Mouse (Mus musculus) CH12.LX (cell line): ENCODE data around the gene Cic. TPM values are rescaled to one million over a fixed set of nuclear protein-coding genes. Genes with fewer than 3 reads are reported as not detected.

ENCODE experiments used
- DNase-seq: peaks from one replicate; pipeline ENCODE4 v3.0.0-alpha.2; 2013; ENCODE audit errors: extremely low read depth
- H3K27ac ChIP-seq: 2 replicates; pipeline ENCODE4 v1.5.1; 2012; ENCODE audit warnings: low read depth, mild to moderate bottlenecking, control low read depth, moderate library complexity; ENCODE audit not compliant: insufficient read depth
- H3K27me3 ChIP-seq: replicated peaks from 2 replicates; pipeline ENCODE3; 2012; ENCODE audit warnings: inconsistent platforms
- H3K36me3 ChIP-seq, 2 experiments: replicated peaks in 1 of 2; 2 replicates each; pipeline versions ENCODE3 to v1.6.1; 2012; ENCODE audit warnings: inconsistent platforms in 1 of 2, low read length in 1 of 2, mild to moderate bottlenecking in 1 of 2, mixed read lengths in 1 of 2, moderate library complexity in 1 of 2; ENCODE audit not compliant: control insufficient read depth in 1 of 2, insufficient read depth in 1 of 2
- H3K4me1 ChIP-seq, 2 experiments: 2 replicates each; pipeline ENCODE4 v1.6.1; 2012; ENCODE audit warnings: inconsistent platforms in 1 of 2, moderate library complexity in 1 of 2; ENCODE audit not compliant: insufficient read depth in 2 of 2, control insufficient read depth in 1 of 2
- H3K4me2 ChIP-seq: 2 replicates; pipeline ENCODE4 v1.6.1; 2012; ENCODE audit warnings: low read depth, mild to moderate bottlenecking, control low read depth; ENCODE audit not compliant: poor library complexity, insufficient read depth, severe bottlenecking
- H3K4me3 ChIP-seq, 3 experiments: fragments of 150-350 bp in 1 of 3; sonication (generic) in 1 of 3; replicated peaks in 1 of 3; 2 replicates each; pipeline versions ENCODE3 to v1.5.1; 2011 to 2012; ENCODE audit warnings: low read depth in 2 of 3, low read length in 2 of 3, mild to moderate bottlenecking in 2 of 3, moderate library complexity in 2 of 3, control low read depth in 1 of 3, improper control_type of control experiment in 1 of 3, inconsistent platforms in 1 of 3, mixed read lengths in 1 of 3; ENCODE audit not compliant: poor library complexity in 1 of 3
- H3K79me2 ChIP-seq: replicated peaks from 2 replicates; pipeline ENCODE4 v1.6.1; 2012; ENCODE audit warnings: mild to moderate bottlenecking, moderate library complexity; ENCODE audit not compliant: control insufficient read depth, poor library complexity, insufficient read depth, severe bottlenecking; ENCODE audit errors: extremely low read depth
- H3K9ac ChIP-seq: 2 replicates; pipeline ENCODE4 v1.6.1; 2012; ENCODE audit warnings: low read depth, mild to moderate bottlenecking, control low read depth, moderate library complexity; ENCODE audit not compliant: insufficient read depth
- H3K9me3 ChIP-seq: replicated peaks from 2 replicates; pipeline ENCODE3; 2012; ENCODE audit warnings: low read length, inconsistent platforms, mixed read lengths
- BHLHE40 ChIP-seq: IDR thresholded peaks from 2 replicates; pipeline ENCODE4 v1.6.1; 2011; ENCODE audit warnings: mild to moderate bottlenecking, low read depth, low read length, improper control_type of control experiment
- CHD1 ChIP-seq: IDR thresholded peaks from 2 replicates; pipeline ENCODE4 v1.6.1; 2012; ENCODE audit warnings: low read depth, low read length, improper control_type of control experiment, inconsistent platforms
- CHD2 ChIP-seq: IDR thresholded peaks from 2 replicates; pipeline ENCODE4 v1.6.1; 2011; ENCODE audit warnings: low read length, improper control_type of control experiment
- CTCF ChIP-seq, 2 experiments: IDR thresholded peaks in 1 of 2; conservative IDR thresholded peaks in 1 of 2; 2 replicates each; pipeline ENCODE4 v1.5.1; 2011 to 2012; ENCODE audit warnings: low read depth in 2 of 2, low read length in 2 of 2, improper control_type of control experiment in 1 of 2, inconsistent platforms in 1 of 2, mild to moderate bottlenecking in 1 of 2, moderate library complexity in 1 of 2
- E2F4 ChIP-seq: IDR thresholded peaks from 2 replicates; pipeline ENCODE4 v1.6.1; 2011; ENCODE audit warnings: low read depth, low read length, improper control_type of control experiment; ENCODE audit not compliant: insufficient replicate concordance
- ELF1 ChIP-seq: IDR thresholded peaks from 2 replicates; pipeline ENCODE4 v1.6.1; 2014; ENCODE audit warnings: low read depth, mild to moderate bottlenecking, inconsistent platforms, low read length, improper control_type of control experiment
- GABPA ChIP-seq: IDR thresholded peaks from 2 replicates; pipeline ENCODE4 v1.6.1; 2012; ENCODE audit warnings: low read depth, low read length, improper control_type of control experiment, inconsistent platforms; ENCODE audit not compliant: insufficient replicate concordance
- HCFC1 ChIP-seq: IDR thresholded peaks from 2 replicates; pipeline ENCODE4 v1.6.1; 2012; ENCODE audit warnings: low read depth, mild to moderate bottlenecking, inconsistent platforms, low read length, improper control_type of control experiment
- IRF4 ChIP-seq: IDR thresholded peaks from 2 replicates; pipeline ENCODE4 v1.6.1; 2014; ENCODE audit warnings: low read depth, mild to moderate bottlenecking, inconsistent platforms, low read length, improper control_type of control experiment
- JUND ChIP-seq: conservative IDR thresholded peaks from 2 replicates; pipeline ENCODE4 v1.6.1; 2011; ENCODE audit warnings: low read depth, low read length, improper control_type of control experiment
- KAT2A ChIP-seq: IDR thresholded peaks from 2 replicates; pipeline ENCODE4 v1.6.1; 2012; ENCODE audit warnings: low read length, improper control_type of control experiment, inconsistent platforms; ENCODE audit not compliant: insufficient replicate concordance
- MAFK ChIP-seq: IDR thresholded peaks from 2 replicates; pipeline ENCODE4 v1.6.1; 2011; ENCODE audit warnings: low read length, improper control_type of control experiment; ENCODE audit not compliant: insufficient replicate concordance
- MAZ ChIP-seq: IDR thresholded peaks from 2 replicates; pipeline ENCODE4 v1.6.1; 2012; ENCODE audit warnings: low read depth, mild to moderate bottlenecking, inconsistent platforms, low read length, improper control_type of control experiment, moderate library complexity
- MXI1 ChIP-seq: IDR thresholded peaks from 2 replicates; pipeline ENCODE4 v1.6.1; 2011; ENCODE audit warnings: mild to moderate bottlenecking, low read depth, low read length, improper control_type of control experiment
- NELFE ChIP-seq: IDR thresholded peaks from 2 replicates; pipeline ENCODE4 v1.6.1; 2011; ENCODE audit warnings: low read depth, low read length, improper control_type of control experiment
- NRF1 ChIP-seq: IDR thresholded peaks from 2 replicates; pipeline ENCODE4 v1.6.1; 2014; ENCODE audit warnings: low read depth, mild to moderate bottlenecking, inconsistent platforms, low read length, improper control_type of control experiment, moderate library complexity
- POLR2A ChIP-seq: IDR thresholded peaks from 2 replicates; pipeline ENCODE4 v1.6.1; 2011; ENCODE audit warnings: low read depth, mild to moderate bottlenecking, improper control_type of control experiment, low read length
- RAD21 ChIP-seq: IDR thresholded peaks from 2 replicates; pipeline ENCODE4 v1.6.1; 2011; ENCODE audit warnings: low read depth, mild to moderate bottlenecking, low read length, improper control_type of control experiment, moderate library complexity
- RCOR1 ChIP-seq: conservative IDR thresholded peaks from 2 replicates; pipeline ENCODE4 v1.6.1; 2012; ENCODE audit warnings: low read depth, mild to moderate bottlenecking, inconsistent platforms, low read length, improper control_type of control experiment
- SIN3A ChIP-seq: IDR thresholded peaks from 2 replicates; pipeline ENCODE4 v1.6.1; 2012; ENCODE audit warnings: low read length, improper control_type of control experiment, inconsistent platforms
- SMC3 ChIP-seq: IDR thresholded peaks from 2 replicates; pipeline ENCODE4 v1.6.1; 2011; ENCODE audit warnings: low read depth, low read length, improper control_type of control experiment
- TBP ChIP-seq: conservative IDR thresholded peaks from 2 replicates; pipeline ENCODE4 v1.6.1; 2011; ENCODE audit warnings: low read depth, low read length, improper control_type of control experiment
- TCF12 ChIP-seq: IDR thresholded peaks from 2 replicates; pipeline ENCODE4 v1.6.1; 2014; ENCODE audit warnings: low read depth, mild to moderate bottlenecking, inconsistent platforms, low read length, improper control_type of control experiment
- UBTF ChIP-seq: IDR thresholded peaks from 2 replicates; pipeline ENCODE4 v1.6.1; 2012; ENCODE audit warnings: low read depth, mild to moderate bottlenecking, inconsistent platforms, low read length, improper control_type of control experiment, moderate library complexity
- ZKSCAN1 ChIP-seq: IDR thresholded peaks from 2 replicates; pipeline ENCODE4 v1.6.1; 2012; ENCODE audit warnings: low read depth, inconsistent platforms, low read length, improper control_type of control experiment, borderline replicate concordance
- ZMIZ1 ChIP-seq: IDR thresholded peaks from 2 replicates; pipeline ENCODE4 v1.6.1; 2012; ENCODE audit warnings: low read depth, mild to moderate bottlenecking, inconsistent platforms, low read length, improper control_type of control experiment
- dilution Hi-C: fragments of 300-500 bp; cut with MboI; formaldehyde crosslinking; loops from 2 replicates; pipeline ENCODE4 v1.14.3; 2020; ENCODE audit warnings: low sequenced_read_pairs; ENCODE audit not compliant: extremely low pct_unique_long_range_greater_than_20kb, extremely low pct_ligation_motif_present
- in situ Hi-C: fragments of 300-500 bp; cut with MboI; formaldehyde crosslinking; loops from 3 replicates; pipeline ENCODE4 v1.14.3; 2019; ENCODE audit warnings: low sequenced_read_pairs, low pct_ligation_motif_present, low pct_unique_long_range_greater_than_20kb, mixed read lengths
- polyA plus RNA-seq: library from polyadenylated mRNA; unstranded; fragments of >175 nt; gene quantifications from 2 replicates; pipeline ENCODE4 v1.2.1, GENCODE M21; 2012; ENCODE audit warnings: low read depth; ENCODE audit not compliant: insufficient read length
- total RNA-seq, 2 experiments: library from RNA; depleted of rRNA; stranded (reverse); fragments of 300-350 nt in 1 of 2; fragments of >200 nt in 1 of 2; gene quantifications; 2 replicates each; pipeline ENCODE4 v1.2.3; 2012 to 2014

The Cic gene
- total and polyA plus RNA-seq, 3 experiments = 2.5 to 34.5 (median 21.7) TPM

DNA sequence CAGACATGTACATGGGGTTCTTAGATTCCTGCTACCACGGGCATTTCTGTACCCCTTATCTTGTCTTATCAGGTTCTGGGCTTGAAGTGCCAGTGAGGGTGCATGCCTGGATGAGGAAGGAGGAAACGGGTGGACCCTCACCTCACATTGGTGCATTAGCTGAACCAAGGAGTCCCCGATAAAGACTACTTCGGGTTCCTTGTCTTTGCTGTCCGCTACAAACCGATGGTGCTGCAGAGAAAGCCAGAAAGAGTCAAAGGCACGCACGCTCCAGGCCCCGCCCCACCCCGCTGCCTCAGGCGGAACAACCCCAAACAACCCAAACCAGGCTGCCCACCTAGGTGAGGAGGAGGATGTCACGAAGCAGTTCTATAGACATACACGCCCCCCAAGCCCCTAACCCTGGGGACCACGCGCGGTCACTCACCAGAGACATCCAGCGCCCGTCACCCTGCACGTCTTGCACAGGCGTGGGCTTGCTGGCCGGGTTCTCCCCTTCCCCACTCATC, 29.5 kb downstream of the Cic start:
- TF ChIP-seq SIN3A = no peak
- no peak for TF ChIP-seq E2F4
- no peak for TF ChIP-seq KAT2A
- peak; percentile 38; the same call in 1 of the 2 replicates for TF ChIP-seq NRF1
- TF ChIP-seq MXI1 = peak; percentile 53; the same call in 1 of the 2 replicates
- TF ChIP-seq, all 38 proteins: peak for 2
- dilution Hi-C loops = no loop called here
- Histone ChIP-seq H3K4me2 (peak overlapping the region; percentile 48; the same call in 1 of the 2 replicates), H3K9me3 (no peaks in the 10 kb centered on the region), H3K27me3 (no peaks in the 10 kb centered on the region), H3K36me3 (peaks cover 25 to 26% of the 10 kb centered on the region in 2 experiments), H3K4me3 (peak overlapping the region; percentile 51 to 74 (median 64)), H3K79me2 (no peaks in the 10 kb centered on the region), H3K4me1 (peaks cover 17 to 54% of the 10 kb centered on the region in 2 experiments), H3K9ac (peak overlapping the region; percentile 42; the same call in 1 of the 2 replicates), H3K27ac (0 out of 2 replicates have a peak overlapping the region, but pooled peaks have one; percentile 56)
- in situ Hi-C loops = no loop called here
- no peak for DNase-seq

DNA sequence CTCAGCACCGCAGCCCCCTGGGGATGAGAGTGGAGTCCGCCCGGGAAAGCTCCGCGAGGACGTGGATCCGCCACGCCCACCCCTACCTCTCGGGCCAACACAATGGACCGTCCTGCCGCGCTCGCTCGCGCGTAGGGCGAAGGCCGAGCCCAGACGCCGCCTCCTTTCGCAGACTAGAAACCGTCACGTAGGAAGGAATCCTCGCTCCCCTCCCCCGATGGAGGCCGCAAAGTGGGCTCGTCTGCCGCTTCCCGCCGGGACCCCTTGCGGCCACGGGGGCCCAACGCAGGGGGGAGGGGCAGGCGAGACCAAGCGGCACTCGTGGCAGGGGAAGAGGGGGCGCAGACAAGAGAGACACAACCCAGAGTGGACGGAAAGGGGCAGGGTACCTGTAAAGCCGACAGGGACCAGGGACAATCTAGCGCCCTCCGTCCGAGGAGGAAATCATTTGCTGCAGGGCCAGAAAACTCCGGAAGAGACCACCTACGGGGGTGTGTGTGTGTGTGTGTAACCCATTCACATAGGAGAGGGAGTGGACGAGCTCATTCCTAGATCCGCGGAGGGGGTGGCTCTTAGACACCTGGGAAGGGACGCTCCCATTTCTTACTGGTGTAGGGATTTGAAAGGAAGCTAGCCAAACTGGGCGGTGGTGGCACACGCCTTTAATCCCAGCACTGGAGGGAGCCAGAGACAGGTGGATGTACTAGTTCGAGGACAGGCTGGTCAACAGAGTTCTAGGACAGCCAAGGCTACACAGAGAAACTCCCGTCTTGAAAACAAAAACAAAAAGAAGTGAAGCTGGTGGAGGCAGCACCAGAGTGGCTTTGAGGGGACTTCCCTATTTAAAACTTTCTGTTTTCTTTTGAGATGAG, 30.2 kb downstream of the Cic start, which contains the start of gene Pafah1b3:
TSS of gene Pafah1b3 (minus strand) at position 533 of the 872 bp plus-strand sequence.
- dilution Hi-C loops = no loop called here
- Histone ChIP-seq H3K27ac (peak within 1 kb of the TSS; percentile 56), H3K4me3 (peak within 1 kb of the TSS; percentile 51 to 74 (median 64)), H3K27me3 (peaks cover 7% of the 10 kb centered on the region), H3K4me2 (peak within 1 kb of the TSS; percentile 48), H3K36me3 (peaks cover 19% of the 10 kb centered on the region in 2 experiments), H3K79me2 (no peaks in the 10 kb centered on the region), H3K4me1 (peaks cover 17 to 54% of the 10 kb centered on the region in 2 experiments), H3K9me3 (no peaks in the 10 kb centered on the region), H3K9ac (peak within 1 kb of the TSS; percentile 42)
- TF ChIP-seq ZKSCAN1 = no peak
- no peak for TF ChIP-seq GABPA
- peak; percentile 28 for TF ChIP-seq RAD21
- no peak for TF ChIP-seq MAFK
- TF ChIP-seq TCF12 = peak; percentile 32; the same call in 1 of the 2 replicates
- TF ChIP-seq CHD2 = peak; percentile 59; the same call in 1 of the 2 replicates
- 0 out of 2 replicates have a peak, but pooled peaks have one; percentile 26 for TF ChIP-seq IRF4
- no peak for TF ChIP-seq UBTF
- TF ChIP-seq NELFE = 0 out of 2 replicates have a peak, but pooled peaks have one; percentile 11
- TF ChIP-seq SMC3 = peak; percentile 27
- TF ChIP-seq CTCF (conservative IDR thresholded peaks at IDR 0.05 in 1 of 2, IDR thresholded peaks at IDR 0.05 in 1 of 2; ENCODE audit: low read depth in 2 of 2, low read length in 2 of 2) = peak in 1 of 2 experiments; percentile 46; a peak in 2 of 4 replicates
- TF ChIP-seq BHLHE40 = peak; percentile 30; the same call in 1 of the 2 replicates
- peak; percentile 25; the same call in 1 of the 2 replicates for TF ChIP-seq POLR2A
- no peak for TF ChIP-seq JUND
- TF ChIP-seq ELF1 = 0 out of 2 replicates have a peak, but pooled peaks have one; percentile 35
- TF ChIP-seq HCFC1 = peak; percentile 52; the same call in 1 of the 2 replicates
- TF ChIP-seq MXI1 = peak; percentile 31; the same call in 1 of the 2 replicates
- no peak for TF ChIP-seq MAZ
- 0 out of 2 replicates have a peak, but pooled peaks have one; percentile 46 for TF ChIP-seq TBP
- no peak for TF ChIP-seq ZMIZ1
- TF ChIP-seq CHD1 = peak; percentile 96
- no peak for TF ChIP-seq RCOR1
- no peak for DNase-seq
- in situ Hi-C loops = no loop called here
